Mouse (Mus musculus): ENCODE data around the gene Gal3st2c.
"Not testable (repeated sequence)": the region's sequence is repeated elsewhere in the genome, so short reads cannot be mapped to it uniquely, and the experiment has no call there.

Gene Gal3st2c

DNA sequence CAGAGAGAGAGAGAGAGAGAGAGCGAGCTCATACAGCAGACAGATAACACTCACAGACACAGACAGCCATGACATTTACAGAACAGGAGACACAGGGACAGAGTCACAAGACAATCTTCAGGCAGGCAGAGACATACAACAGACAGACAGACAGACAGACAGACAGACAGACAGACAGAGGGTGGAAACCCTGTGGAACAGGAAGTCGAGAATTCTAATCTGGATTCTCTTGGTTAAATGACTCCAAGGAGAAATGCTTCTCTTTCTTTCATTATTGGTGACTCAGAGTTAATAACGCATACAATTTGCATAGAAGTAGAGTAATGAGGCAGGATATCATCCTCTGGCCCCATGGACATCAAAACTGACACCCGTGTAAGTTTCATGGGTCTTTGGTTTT is 56.2 kb downstream of the Gal3st2c start:
- no peak for DNase-seq (ENCODE audit: low spot score)

DNA sequence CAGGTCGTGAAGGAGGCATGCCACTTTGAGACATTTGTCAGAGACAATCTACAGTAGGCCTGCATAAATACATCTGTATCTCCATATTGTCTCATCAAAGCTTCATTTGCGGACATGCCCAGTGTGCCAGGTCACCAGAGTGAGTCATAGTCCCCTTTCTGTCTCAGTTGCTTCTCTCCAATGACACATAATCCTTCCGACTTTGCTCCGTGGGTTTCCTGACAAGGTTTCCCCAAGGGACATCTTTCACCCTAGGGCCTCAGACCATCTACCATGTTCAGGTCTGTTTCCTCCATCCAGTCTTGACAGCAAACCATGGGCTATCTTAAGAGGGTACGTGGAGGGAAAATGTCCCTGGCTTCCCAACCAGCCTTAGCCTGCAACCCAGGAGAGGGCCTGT is 60.8 kb downstream of the Gal3st2c start:
- DNase-seq (ENCODE audit: low spot score) = no peak

GRCm38 (mm10) chr1:94052373-94052772 is 62.1 kb downstream of the Gal3st2c start, which contains the start of gene Pdcd1:
Pdcd1 (minus strand) TSS chr1:94052553.
- no peak for DNase-seq (ENCODE audit: low spot score)

DNA sequence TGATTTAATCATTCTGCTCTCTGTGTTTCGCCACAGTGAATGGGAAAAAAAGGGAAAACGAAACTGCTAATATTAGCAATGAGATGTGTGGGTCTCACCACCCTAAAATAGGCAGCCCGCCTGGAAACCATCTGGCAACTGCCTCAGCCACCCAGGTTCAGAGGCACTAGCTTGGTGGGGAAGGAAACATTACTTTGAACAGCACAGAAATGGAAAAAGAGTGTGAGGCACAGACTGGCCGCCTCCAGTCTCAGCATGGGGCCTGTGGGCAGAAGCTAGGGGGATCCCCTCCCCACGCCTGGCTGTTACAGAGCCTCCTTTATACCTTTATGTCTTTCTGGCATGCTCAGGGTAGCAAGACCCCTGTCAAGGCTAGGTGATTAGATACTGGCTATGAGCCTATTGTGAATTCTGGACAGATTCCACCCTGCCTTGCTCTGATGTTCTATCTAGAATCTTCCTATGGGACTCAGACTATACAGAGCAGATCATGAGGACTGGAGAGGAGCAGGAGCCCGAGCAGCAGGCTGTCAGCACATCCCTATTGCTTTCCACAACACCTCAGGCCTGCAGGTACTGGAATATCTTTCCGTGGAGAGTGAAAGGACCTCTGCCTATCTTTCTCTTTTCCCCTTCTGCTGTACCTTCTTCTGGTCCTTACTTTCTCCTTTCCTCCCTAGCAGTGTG is 63.4 kb downstream of the Gal3st2c start:
- DNase-seq (ENCODE audit: low spot score) = peak; percentile 69

GRCm38 (mm10) chr1:94054481-94054880 is 64.2 kb downstream of the Gal3st2c start:
- DNase-seq (ENCODE audit: low spot score) = no peak

DNA sequence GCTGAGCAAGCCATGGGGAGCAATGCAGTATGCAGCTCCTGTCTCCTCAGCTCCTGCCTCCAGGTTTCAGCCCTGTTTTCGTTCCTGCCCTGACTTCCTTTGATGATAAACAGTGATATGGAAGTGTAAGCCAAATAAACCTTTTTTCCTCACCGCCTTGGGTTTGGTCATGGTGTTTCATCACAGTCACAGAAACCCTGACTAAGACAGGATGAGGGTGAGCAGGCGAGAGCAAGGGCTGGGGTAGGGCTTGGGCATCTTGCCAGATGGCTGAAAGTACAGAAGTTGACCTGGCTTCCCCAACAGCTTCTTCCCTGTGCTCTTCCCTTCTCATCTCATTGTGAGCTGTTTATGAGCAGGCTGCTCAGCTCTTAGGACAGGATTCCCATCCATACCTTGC is 65.7 kb downstream of the Gal3st2c start:
- no peak for DNase-seq (ENCODE audit: low spot score)

- DNase-seq (ENCODE audit: low spot score) = no peak
Observed at GRCm38 (mm10) chr1:94057401-94057800, 67.1 kb downstream of the Gal3st2c start.

GRCm38 (mm10) chr1:94058281-94058680 is 68.0 kb downstream of the Gal3st2c start:
- DNase-seq (ENCODE audit: low spot score) = not testable (repeated sequence)
